Mouse (Mus musculus) CH12.LX (cell line): ENCODE results near the gene Mcm5. TPM values are rescaled to one million over a fixed set of nuclear protein-coding genes. Genes with fewer than 3 reads are reported as not detected.

ENCODE experiments used
- DNase-seq: peaks from one replicate; pipeline ENCODE4 v3.0.0-alpha.2; 2013; ENCODE audit errors: extremely low read depth
- H3K27ac ChIP-seq: 2 replicates; pipeline ENCODE4 v1.5.1; 2012; ENCODE audit warnings: low read depth, mild to moderate bottlenecking, control low read depth, moderate library complexity; ENCODE audit not compliant: insufficient read depth
- H3K27me3 ChIP-seq: replicated peaks from 2 replicates; pipeline ENCODE3; 2012; ENCODE audit warnings: inconsistent platforms
- H3K36me3 ChIP-seq, 2 experiments: replicated peaks in 1 of 2; 2 replicates each; pipeline versions ENCODE3 to v1.6.1; 2012; ENCODE audit warnings: inconsistent platforms in 1 of 2, low read length in 1 of 2, mild to moderate bottlenecking in 1 of 2, mixed read lengths in 1 of 2, moderate library complexity in 1 of 2; ENCODE audit not compliant: control insufficient read depth in 1 of 2, insufficient read depth in 1 of 2
- H3K4me1 ChIP-seq, 2 experiments: 2 replicates each; pipeline ENCODE4 v1.6.1; 2012; ENCODE audit warnings: inconsistent platforms in 1 of 2, moderate library complexity in 1 of 2; ENCODE audit not compliant: insufficient read depth in 2 of 2, control insufficient read depth in 1 of 2
- H3K4me2 ChIP-seq: 2 replicates; pipeline ENCODE4 v1.6.1; 2012; ENCODE audit warnings: low read depth, mild to moderate bottlenecking, control low read depth; ENCODE audit not compliant: poor library complexity, insufficient read depth, severe bottlenecking
- H3K4me3 ChIP-seq, 3 experiments: fragments of 150-350 bp in 1 of 3; sonication (generic) in 1 of 3; replicated peaks in 1 of 3; 2 replicates each; pipeline versions ENCODE3 to v1.5.1; 2011 to 2012; ENCODE audit warnings: low read depth in 2 of 3, low read length in 2 of 3, mild to moderate bottlenecking in 2 of 3, moderate library complexity in 2 of 3, control low read depth in 1 of 3, improper control_type of control experiment in 1 of 3, inconsistent platforms in 1 of 3, mixed read lengths in 1 of 3; ENCODE audit not compliant: poor library complexity in 1 of 3
- H3K79me2 ChIP-seq: replicated peaks from 2 replicates; pipeline ENCODE4 v1.6.1; 2012; ENCODE audit warnings: mild to moderate bottlenecking, moderate library complexity; ENCODE audit not compliant: control insufficient read depth, poor library complexity, insufficient read depth, severe bottlenecking; ENCODE audit errors: extremely low read depth
- H3K9ac ChIP-seq: 2 replicates; pipeline ENCODE4 v1.6.1; 2012; ENCODE audit warnings: low read depth, mild to moderate bottlenecking, control low read depth, moderate library complexity; ENCODE audit not compliant: insufficient read depth
- H3K9me3 ChIP-seq: replicated peaks from 2 replicates; pipeline ENCODE3; 2012; ENCODE audit warnings: low read length, inconsistent platforms, mixed read lengths
- BHLHE40 ChIP-seq: IDR thresholded peaks from 2 replicates; pipeline ENCODE4 v1.6.1; 2011; ENCODE audit warnings: mild to moderate bottlenecking, low read depth, low read length, improper control_type of control experiment
- CHD2 ChIP-seq: IDR thresholded peaks from 2 replicates; pipeline ENCODE4 v1.6.1; 2011; ENCODE audit warnings: low read length, improper control_type of control experiment
- E2F4 ChIP-seq: IDR thresholded peaks from 2 replicates; pipeline ENCODE4 v1.6.1; 2011; ENCODE audit warnings: low read depth, low read length, improper control_type of control experiment; ENCODE audit not compliant: insufficient replicate concordance
- ELF1 ChIP-seq: IDR thresholded peaks from 2 replicates; pipeline ENCODE4 v1.6.1; 2014; ENCODE audit warnings: low read depth, mild to moderate bottlenecking, inconsistent platforms, low read length, improper control_type of control experiment
- EP300 ChIP-seq: IDR thresholded peaks from 2 replicates; pipeline ENCODE4 v1.6.1; 2011; ENCODE audit warnings: low read length, improper control_type of control experiment
- GABPA ChIP-seq: IDR thresholded peaks from 2 replicates; pipeline ENCODE4 v1.6.1; 2012; ENCODE audit warnings: low read depth, low read length, improper control_type of control experiment, inconsistent platforms; ENCODE audit not compliant: insufficient replicate concordance
- MAFK ChIP-seq: IDR thresholded peaks from 2 replicates; pipeline ENCODE4 v1.6.1; 2011; ENCODE audit warnings: low read length, improper control_type of control experiment; ENCODE audit not compliant: insufficient replicate concordance
- MAZ ChIP-seq: IDR thresholded peaks from 2 replicates; pipeline ENCODE4 v1.6.1; 2012; ENCODE audit warnings: low read depth, mild to moderate bottlenecking, inconsistent platforms, low read length, improper control_type of control experiment, moderate library complexity
- NRF1 ChIP-seq: IDR thresholded peaks from 2 replicates; pipeline ENCODE4 v1.6.1; 2014; ENCODE audit warnings: low read depth, mild to moderate bottlenecking, inconsistent platforms, low read length, improper control_type of control experiment, moderate library complexity
- PAX5 ChIP-seq: IDR thresholded peaks from 2 replicates; pipeline ENCODE4 v1.6.1; 2012; ENCODE audit warnings: low read length, inconsistent platforms, mixed read lengths
- POLR2A ChIP-seq: IDR thresholded peaks from 2 replicates; pipeline ENCODE4 v1.6.1; 2011; ENCODE audit warnings: low read depth, mild to moderate bottlenecking, improper control_type of control experiment, low read length
- RAD21 ChIP-seq: IDR thresholded peaks from 2 replicates; pipeline ENCODE4 v1.6.1; 2011; ENCODE audit warnings: low read depth, mild to moderate bottlenecking, low read length, improper control_type of control experiment, moderate library complexity
- RCOR1 ChIP-seq: conservative IDR thresholded peaks from 2 replicates; pipeline ENCODE4 v1.6.1; 2012; ENCODE audit warnings: low read depth, mild to moderate bottlenecking, inconsistent platforms, low read length, improper control_type of control experiment
- SIN3A ChIP-seq: IDR thresholded peaks from 2 replicates; pipeline ENCODE4 v1.6.1; 2012; ENCODE audit warnings: low read length, improper control_type of control experiment, inconsistent platforms
- SMC3 ChIP-seq: IDR thresholded peaks from 2 replicates; pipeline ENCODE4 v1.6.1; 2011; ENCODE audit warnings: low read depth, low read length, improper control_type of control experiment
- TBP ChIP-seq: conservative IDR thresholded peaks from 2 replicates; pipeline ENCODE4 v1.6.1; 2011; ENCODE audit warnings: low read depth, low read length, improper control_type of control experiment
- UBTF ChIP-seq: IDR thresholded peaks from 2 replicates; pipeline ENCODE4 v1.6.1; 2012; ENCODE audit warnings: low read depth, mild to moderate bottlenecking, inconsistent platforms, low read length, improper control_type of control experiment, moderate library complexity
- dilution Hi-C: fragments of 300-500 bp; cut with MboI; formaldehyde crosslinking; loops from 2 replicates; pipeline ENCODE4 v1.14.3; 2020; ENCODE audit warnings: low sequenced_read_pairs; ENCODE audit not compliant: extremely low pct_unique_long_range_greater_than_20kb, extremely low pct_ligation_motif_present
- in situ Hi-C: fragments of 300-500 bp; cut with MboI; formaldehyde crosslinking; loops from 3 replicates; pipeline ENCODE4 v1.14.3; 2019; ENCODE audit warnings: low sequenced_read_pairs, low pct_ligation_motif_present, low pct_unique_long_range_greater_than_20kb, mixed read lengths
- polyA plus RNA-seq: library from polyadenylated mRNA; unstranded; fragments of >175 nt; gene quantifications from 2 replicates; pipeline ENCODE4 v1.2.1, GENCODE M21; 2012; ENCODE audit warnings: low read depth; ENCODE audit not compliant: insufficient read length
- total RNA-seq, 2 experiments: library from RNA; depleted of rRNA; stranded (reverse); fragments of 300-350 nt in 1 of 2; fragments of >200 nt in 1 of 2; gene quantifications; 2 replicates each; pipeline ENCODE4 v1.2.3; 2012 to 2014

The Mcm5 gene
- total and polyA plus RNA-seq, 3 experiments: 259 to 332 (median 282) TPM

DNA sequence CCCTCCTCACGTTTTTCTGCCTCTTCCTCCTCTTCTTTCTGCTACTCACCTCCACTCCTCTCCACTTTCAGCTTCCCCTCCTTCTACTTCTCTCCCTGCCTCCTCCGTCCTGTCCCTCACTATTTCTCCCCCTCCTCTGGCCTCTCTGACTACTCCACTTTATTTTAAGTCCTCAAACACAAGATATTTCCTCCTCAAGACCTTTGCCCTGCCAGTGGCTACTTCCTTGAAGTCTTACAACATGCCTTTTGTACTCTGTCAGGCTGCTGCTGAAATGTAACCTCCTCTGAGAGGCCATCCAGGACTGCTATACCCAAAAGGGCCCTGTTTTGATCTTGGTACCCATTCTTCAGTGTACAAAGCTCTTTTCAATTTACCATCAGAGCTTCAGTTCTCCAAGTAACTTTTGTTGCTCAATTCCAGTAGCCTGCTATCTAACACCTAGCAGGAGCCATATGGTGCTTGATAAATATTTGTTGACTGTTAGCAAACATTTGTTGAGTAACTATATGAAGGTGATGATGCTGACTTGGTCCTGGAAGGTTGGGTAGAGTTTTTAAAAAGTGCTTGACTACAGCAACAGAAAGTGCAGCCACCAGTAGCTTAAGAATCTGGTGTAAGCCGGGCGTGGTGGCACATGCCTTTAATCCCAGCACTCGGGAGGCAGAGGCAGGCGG, 62.8 kb downstream of the Mcm5 start:
- dilution Hi-C loops (no loop called here), in situ Hi-C loops (no loop called here)
- Histone ChIP-seq H3K27ac (no peak overlapping the region), H3K4me1 (no peaks in the 10 kb centered on the region), H3K36me3 (no peaks in the 10 kb centered on the region), H3K4me3 (no peak overlapping the region), H3K4me2 (no peak overlapping the region), H3K9me3 (no peaks in the 10 kb centered on the region), H3K27me3 (peaks cover 8% of the 10 kb centered on the region), H3K9ac (no peak overlapping the region), H3K79me2 (no peaks in the 10 kb centered on the region)
- no peak for DNase-seq
- TF ChIP-seq POLR2A: no peak
- no peak for TF ChIP-seq SIN3A
- TF ChIP-seq MAFK: no peak
- no peak for TF ChIP-seq EP300
- TF ChIP-seq CHD2: no peak
- no peak for TF ChIP-seq MAZ
- TF ChIP-seq SMC3: no peak
- no peak for TF ChIP-seq RAD21
- TF ChIP-seq PAX5: no peak
- TF ChIP-seq TBP: no peak
- TF ChIP-seq RCOR1: no peak
- no peak for TF ChIP-seq ELF1
- TF ChIP-seq GABPA: no peak
- no peak for TF ChIP-seq BHLHE40
- TF ChIP-seq NRF1: no peak
- TF ChIP-seq UBTF: no peak
- TF ChIP-seq E2F4: no peak

Other genes starting within 250 kb of the Mcm5 start
- gene Isx, start 236.4 kb upstream of the Mcm5 start, total RNA-seq (2012; rRNA removed): not detected in 2 replicates
- gene Isx, start 236.4 kb upstream of the Mcm5 start, total RNA-seq (2014; rRNA removed): not detected in 2 replicates
- not detected in 2 replicates for gene Isx, start 236.4 kb upstream of the Mcm5 start, polyA plus RNA-seq
- 24.5 and 29.1 TPM in 2 replicates for gene Hmgxb4, start 116.2 kb upstream of the Mcm5 start, total RNA-seq (2012; rRNA removed)
- 33.2 and 33.4 TPM in 2 replicates for gene Hmgxb4, start 116.2 kb upstream of the Mcm5 start, total RNA-seq (2014; rRNA removed)
- gene Hmgxb4, start 116.2 kb upstream of the Mcm5 start, polyA plus RNA-seq: 23.3 and 23.6 TPM in 2 replicates
- 15.6 and 18.4 TPM in 2 replicates for gene Tom1, start 75.9 kb upstream of the Mcm5 start, total RNA-seq (2012; rRNA removed)
- 11.6 and 13.4 TPM in 2 replicates for gene Tom1, start 75.9 kb upstream of the Mcm5 start, total RNA-seq (2014; rRNA removed)
- 25.3 and 32.8 TPM in 2 replicates for gene Tom1, start 75.9 kb upstream of the Mcm5 start, polyA plus RNA-seq
- gene Hmox1, start 15.9 kb upstream of the Mcm5 start, total RNA-seq (2012; rRNA removed): 27.3 and 39.7 TPM in 2 replicates
- gene Hmox1, start 15.9 kb upstream of the Mcm5 start, total RNA-seq (2014; rRNA removed): 53.2 and 67.3 TPM in 2 replicates
- 87.4 and 92.2 TPM in 2 replicates for gene Hmox1, start 15.9 kb upstream of the Mcm5 start, polyA plus RNA-seq
- gene Rasd2, start 104.4 kb downstream of the Mcm5 start, total RNA-seq (2012; rRNA removed): not detected in 2 replicates
- gene Rasd2, start 104.4 kb downstream of the Mcm5 start, total RNA-seq (2014; rRNA removed): not detected in 2 replicates
- gene Rasd2, start 104.4 kb downstream of the Mcm5 start, polyA plus RNA-seq: not detected in 2 replicates